Mouse (Mus musculus) cerebellum, adult 2 months (tissue): ENCODE measurements at regions not wholly inside any gene's neighbourhood (a gene's known extent, or its start where the extent isn't known, plus 50 kb on each side); places are given as distances from the start of the nearest gene placed in this dataset.

ENCODE experiments used
- DNase-seq, 2 experiments: peaks; one replicate each; pipeline ENCODE4 v3.0.0; 2021
- H3K27ac ChIP-seq: fragments of 200-500 bp; 2 replicates; pipeline ENCODE4 v1.5.1; 2012; ENCODE audit warnings: low read length, control low read depth, inconsistent platforms; ENCODE audit not compliant: insufficient read depth
- H3K27me3 ChIP-seq: fragments of 200-500 bp; 2 replicates; pipeline ENCODE4 v1.6.1; 2012; ENCODE audit warnings: inconsistent platforms, mild to moderate bottlenecking, low read length, moderate library complexity; ENCODE audit not compliant: control insufficient read depth, insufficient read depth
- H3K4me1 ChIP-seq: fragments of 200-500 bp; 2 replicates; pipeline ENCODE4 v1.6.1; 2011; ENCODE audit warnings: low read length; ENCODE audit not compliant: control insufficient read depth, insufficient read depth
- H3K4me3 ChIP-seq: fragments of 200-500 bp; replicated peaks from 2 replicates; pipeline ENCODE3; 2011; ENCODE audit warnings: mild to moderate bottlenecking, low read depth, low read length, control low read depth; ENCODE audit not compliant: insufficient read depth
- CTCF ChIP-seq: fragments of 200-500 bp; IDR thresholded peaks from 2 replicates; pipeline ENCODE4 v1.5.1; 2011; ENCODE audit warnings: low read depth, mild to moderate bottlenecking, control low read depth, low read length, moderate library complexity, borderline replicate concordance; ENCODE audit not compliant: insufficient read depth
- POLR2A ChIP-seq: fragments of 200-500 bp; IDR thresholded peaks from 2 replicates; pipeline ENCODE4 v1.6.1; 2011; ENCODE audit warnings: low read length, control low read depth, borderline replicate concordance; ENCODE audit not compliant: insufficient read depth
- WGBS: fragments of 180-500 bp; shearing (Covaris S2); methylation state at CpG from one replicate; pipeline ENCODE4 v1.1.7; 2018; 5-methylcytosine and 5-hydroxymethylcytosine counted together

GRCm38 (mm10) chr17:87566996-87567395 is 68.8 kb upstream of the Epcam start:
- no peaks in the 10 kb centered on the region for H3K27me3 ChIP-seq
- 68% methylated on average over 9 of the region's 9 CpGs for WGBS
- no peak for DNase-seq
- no peak overlapping the region for H3K27ac ChIP-seq
- no peaks in the 10 kb centered on the region; the same call in none of the 2 replicates for H3K4me1 ChIP-seq
- TF ChIP-seq POLR2A (no peak), CTCF (no peak)
- H3K4me3 ChIP-seq: no peak overlapping the region

- Histone ChIP-seq H3K4me3 (no peak overlapping the region), H3K4me1 (no peaks in the 10 kb centered on the region; the same call in none of the 2 replicates), H3K27me3 (no peaks in the 10 kb centered on the region), H3K27ac (no peak overlapping the region)
- 82% methylated on average over 2 of the region's 2 CpGs for WGBS
- TF ChIP-seq POLR2A (no peak), CTCF (no peak)
- DNase-seq: no peak
Measured at GRCm38 (mm10) chr17:87567475-87567874, 68.3 kb upstream of the Epcam start.

GRCm38 (mm10) chr17:87569981-87570380 is 65.8 kb upstream of the Epcam start:
- H3K27me3 ChIP-seq: no peaks in the 10 kb centered on the region
- no peak overlapping the region for H3K27ac ChIP-seq
- 89% methylated on average over 9 of the region's 9 CpGs for WGBS
- TF ChIP-seq POLR2A: no peak
- no peak for TF ChIP-seq CTCF
- no peak overlapping the region for H3K4me3 ChIP-seq
- peak in 1 of 2 experiments; percentile 3 for DNase-seq
- no peaks in the 10 kb centered on the region; the same call in none of the 2 replicates for H3K4me1 ChIP-seq

- Histone ChIP-seq H3K4me1 (no peaks in the 10 kb centered on the region; the same call in none of the 2 replicates), H3K27me3 (no peaks in the 10 kb centered on the region), H3K4me3 (no peak overlapping the region), H3K27ac (0 out of 2 replicates have a peak overlapping the region, but pooled peaks have one; percentile 36)
- peak; percentile 17 to 31 for DNase-seq
- no peak for TF ChIP-seq CTCF
- TF ChIP-seq POLR2A: no peak
- WGBS: 70% methylated on average over 18 of the region's 18 CpGs
Measured at GRCm38 (mm10) chr17:87570676-87571344, 65.0 kb upstream of the Epcam start.

GRCm38 (mm10) chr17:87571345-87571932 is 64.3 kb upstream of the Epcam start:
- Histone ChIP-seq H3K4me3 (peak overlapping the region; percentile 21), H3K27ac (peak overlapping the region; percentile 36; the same call in 1 of the 2 replicates), H3K27me3 (no peaks in the 10 kb centered on the region), H3K4me1 (no peaks in the 10 kb centered on the region; the same call in none of the 2 replicates)
- peak; percentile 37; the same call in 1 of the 2 replicates for TF ChIP-seq POLR2A
- peak; percentile 100 for TF ChIP-seq CTCF
- 6% methylated on average over 18 of the region's 18 CpGs for WGBS
- DNase-seq: peak; percentile 89 to 98

- no peaks in the 10 kb centered on the region; the same call in 1 of the 2 replicates for H3K27me3 ChIP-seq
- TF ChIP-seq POLR2A (no peak), CTCF (no peak)
- no peak overlapping the region for H3K27ac ChIP-seq
- no peaks in the 10 kb centered on the region for H3K4me1 ChIP-seq
- no peak for DNase-seq
- H3K4me3 ChIP-seq: no peak overlapping the region
- WGBS: 33% methylated on average over 6 of the region's 6 CpGs
Measured at GRCm38 (mm10) chr17:87583575-87583974, 52.2 kb upstream of the Epcam start.

- no peak for DNase-seq
Measured at GRCm38 (mm10) chr17:87585355-87585754, 50.4 kb upstream of the Epcam start.

More at GRCm38 (mm10) chr17:87585355-87585754, 50.4 kb upstream of the Epcam start:
- Histone ChIP-seq H3K27me3 (no peaks in the 10 kb centered on the region; the same call in 1 of the 2 replicates), H3K27ac (no peak overlapping the region), H3K4me3 (no peak overlapping the region), H3K4me1 (no peaks in the 10 kb centered on the region)
- whole genome bisulfite sequencing: 55% methylated on average over 6 of the region's 6 CpGs
- TF ChIP-seq POLR2A (no peak), CTCF (no peak)
